Mouse (Mus musculus) heart, embryonic 16.5 days (tissue): ENCODE measurements at regions not wholly inside any gene's neighbourhood (a gene's known extent, or its start where the extent isn't known, plus 50 kb on each side); places are given as distances from the start of the nearest gene placed in this dataset.

Experiments
- ATAC-seq: fragments of 200-750 bp; cut with Nextera tagmentation; replicated peaks from 2 replicates; pipeline ENCODE4 v1.8.0; 2017; ENCODE audit warnings: moderate number of reproducible peaks; ENCODE audit not compliant: insufficient read depth, low FRiP score; ENCODE audit errors: extremely low read depth
- H3K27ac ChIP-seq: fragments of 300-500 bp; sonication (generic); 2 replicates; pipeline ENCODE4 v1.5.1; 2014; ENCODE audit warnings: mild to moderate bottlenecking, low read length, control low read depth, moderate library complexity
- H3K27me3 ChIP-seq: fragments of 300-500 bp; sonication (generic); 2 replicates; pipeline ENCODE4 v1.6.1; 2014; ENCODE audit warnings: low read length, mixed read lengths; ENCODE audit not compliant: control insufficient read depth, insufficient read depth
- H3K36me3 ChIP-seq: fragments of 300-500 bp; sonication (generic); 2 replicates; pipeline ENCODE4 v1.6.1; 2014; ENCODE audit not compliant: control insufficient read depth, insufficient read depth
- H3K4me1 ChIP-seq: fragments of 300-500 bp; sonication (generic); 2 replicates; pipeline ENCODE4 v1.6.1; 2014; ENCODE audit warnings: low read length, mixed read lengths; ENCODE audit not compliant: control insufficient read depth, insufficient read depth
- H3K4me2 ChIP-seq: fragments of 300-500 bp; sonication (generic); 2 replicates; pipeline ENCODE4 v1.6.1; 2014; ENCODE audit warnings: low read depth, mild to moderate bottlenecking, control low read depth, low read length
- H3K4me3 ChIP-seq: fragments of 300-500 bp; sonication (generic); 2 replicates; pipeline ENCODE4 v1.5.1; 2014; ENCODE audit warnings: mild to moderate bottlenecking, control low read depth, low read length
- H3K9ac ChIP-seq: fragments of 300-500 bp; sonication (generic); 2 replicates; pipeline ENCODE4 v1.6.1; 2014; ENCODE audit warnings: low read length, control low read depth
- H3K9me3 ChIP-seq: fragments of 300-500 bp; sonication (generic); replicated peaks from 2 replicates; pipeline ENCODE4 v1.6.1; 2016; ENCODE audit warnings: low read length; ENCODE audit not compliant: control insufficient read depth
- WGBS: fragments of 180-500 bp; shearing (Covaris S2); extraction: QIAGEN DNeasy Blood & Tissue Kit; methylation state at CpG from one replicate; pipeline ENCODE4 v1.1.7; 2014; 5-methylcytosine and 5-hydroxymethylcytosine counted together

DNA sequence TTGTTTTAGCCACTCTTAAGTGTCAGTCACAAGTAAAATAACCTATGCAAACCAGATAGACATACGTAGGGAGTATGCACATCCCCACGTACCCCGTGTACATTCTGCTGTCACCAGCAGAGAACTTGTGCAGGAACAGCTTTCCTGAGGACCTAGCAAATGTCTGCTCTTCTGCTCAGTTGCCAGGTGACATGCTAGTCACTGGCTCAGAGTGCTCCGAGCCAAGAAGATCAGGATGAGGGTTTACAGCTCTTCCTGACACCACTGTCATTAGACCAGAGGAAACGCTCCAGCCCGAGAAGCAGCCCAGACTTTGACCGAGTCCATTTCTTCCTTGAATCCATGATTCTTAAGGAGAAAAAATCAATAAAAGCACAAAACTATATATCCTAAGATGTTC lies 115.5 kb upstream of the Lpp start:
- Histone ChIP-seq H3K27me3 (no peaks in the 10 kb centered on the region), H3K9me3 (no peaks in the 10 kb centered on the region), H3K27ac (no peak overlapping the region), H3K36me3 (no peaks in the 10 kb centered on the region), H3K9ac (no peak overlapping the region), H3K4me2 (no peak overlapping the region), H3K4me3 (no peak overlapping the region), H3K4me1 (peaks cover 8% of the 10 kb centered on the region; the same call in 1 of the 2 replicates)
- WGBS, result 84% methylated on average over 7 of the region's 7 CpGs
- ATAC-seq, result no peak

DNA sequence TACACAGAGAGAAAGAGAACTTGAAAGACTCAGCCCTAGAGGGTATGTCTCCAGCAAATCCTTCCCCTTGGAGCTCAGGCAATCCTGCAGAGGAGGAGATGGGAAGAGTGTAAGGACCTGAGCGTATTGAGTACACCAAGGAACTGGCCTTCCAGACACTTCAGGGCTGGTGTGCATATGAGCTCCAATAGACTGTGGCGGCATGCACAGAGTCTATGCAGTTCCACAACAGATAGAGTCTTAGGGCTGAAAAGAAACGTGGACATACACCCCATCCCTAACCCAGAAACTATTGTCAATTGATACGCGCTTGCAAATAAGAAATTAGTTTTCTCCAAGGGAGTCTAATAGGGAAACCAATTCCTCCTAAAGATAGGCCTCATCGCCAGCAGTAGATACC lies 130.6 kb upstream of the Lpp start:
- no peak overlapping the region for H3K27ac ChIP-seq
- H3K4me3 ChIP-seq, result no peak overlapping the region
- no peak overlapping the region for H3K9ac ChIP-seq
- H3K4me1 ChIP-seq, result no peaks in the 10 kb centered on the region
- H3K27me3 ChIP-seq, result no peaks in the 10 kb centered on the region; the same call in 1 of the 2 replicates
- H3K36me3 ChIP-seq, result no peaks in the 10 kb centered on the region
- WGBS, result 88% methylated on average over 6 of the region's 6 CpGs
- no peak for ATAC-seq
- H3K4me2 ChIP-seq, result no peak overlapping the region
- no peaks in the 10 kb centered on the region for H3K9me3 ChIP-seq

DNA sequence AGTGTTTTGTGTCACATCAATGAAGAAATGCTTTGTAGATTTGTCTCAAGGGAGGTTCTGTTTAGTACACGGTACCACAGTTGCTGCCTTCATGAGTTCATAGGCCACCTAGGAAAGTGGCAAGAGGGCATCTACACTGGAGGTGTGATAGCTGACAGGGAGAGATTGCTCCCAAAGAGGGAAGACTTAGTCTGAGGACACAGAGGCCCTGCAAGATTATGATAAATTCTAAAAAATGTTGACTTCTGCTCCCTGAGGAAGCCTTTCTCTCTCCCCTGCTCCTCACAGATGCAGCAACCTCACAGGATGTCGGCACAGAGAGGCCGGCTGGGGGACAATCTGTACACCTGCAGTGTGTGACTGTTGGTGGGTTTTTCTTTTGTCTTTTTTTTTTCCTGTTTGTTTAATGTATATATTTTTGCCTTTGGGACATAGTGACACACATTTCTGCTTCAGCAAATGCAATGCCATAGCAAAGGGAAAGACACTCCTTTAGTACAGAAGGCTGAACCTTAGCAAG lies 133.5 kb upstream of the Lpp start:
- Histone ChIP-seq H3K4me3 (no peak overlapping the region), H3K27ac (peak overlapping the region; percentile 62; the same call in 1 of the 2 replicates), H3K9ac (no peak overlapping the region), H3K9me3 (no peaks in the 10 kb centered on the region), H3K4me2 (no peak overlapping the region), H3K27me3 (no peaks in the 10 kb centered on the region; the same call in 1 of the 2 replicates), H3K4me1 (no peaks in the 10 kb centered on the region), H3K36me3 (no peaks in the 10 kb centered on the region)
- peak; percentile 49; the same call in 1 of the 2 replicates for ATAC-seq
- WGBS, result 64% methylated on average over 3 of the region's 3 CpGs

DNA sequence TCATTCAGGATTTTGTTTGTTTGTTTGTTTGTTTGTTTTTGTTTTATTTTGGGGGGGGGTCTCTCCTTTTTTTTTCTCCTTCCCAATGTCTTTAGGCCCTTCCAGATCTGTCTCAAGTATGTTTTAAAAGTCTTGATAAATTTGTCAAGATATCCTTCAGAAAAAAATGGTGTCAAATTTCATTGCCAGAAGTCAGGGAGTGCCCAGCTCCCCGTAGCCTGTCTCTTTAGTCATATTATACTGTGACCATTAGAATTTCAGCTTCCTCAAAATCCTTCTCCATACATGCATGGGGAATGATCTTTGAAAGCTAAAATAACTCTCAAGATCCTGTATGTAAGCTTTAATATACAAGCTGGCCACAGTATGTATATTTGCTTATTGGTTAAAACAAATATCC lies 134.3 kb upstream of the Lpp start:
- ATAC-seq, result no peak

DNA sequence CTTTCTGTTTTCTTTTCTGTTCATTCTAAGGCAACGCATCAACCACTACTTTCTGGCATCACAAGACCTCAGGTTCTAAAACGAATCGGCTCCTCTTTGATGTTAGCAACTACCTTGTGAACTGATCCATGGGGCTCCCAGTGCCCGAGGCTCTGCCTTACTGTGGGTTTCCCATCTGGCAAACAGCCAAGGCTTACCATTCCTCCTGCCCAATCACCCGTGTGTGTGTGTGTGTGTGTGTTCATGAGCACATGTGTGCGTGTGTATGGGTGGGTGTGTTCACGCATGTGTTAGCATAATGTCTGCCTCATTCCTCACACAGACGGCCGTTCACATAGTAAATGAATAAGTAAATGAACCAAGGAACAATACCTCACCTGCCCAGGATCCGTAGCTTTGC lies 138.3 kb upstream of the Lpp start:
- Histone ChIP-seq H3K27ac (no peak overlapping the region), H3K4me2 (no peak overlapping the region), H3K27me3 (no peaks in the 10 kb centered on the region; the same call in 1 of the 2 replicates), H3K9me3 (no peaks in the 10 kb centered on the region), H3K9ac (no peak overlapping the region), H3K4me1 (no peaks in the 10 kb centered on the region), H3K4me3 (no peak overlapping the region), H3K36me3 (no peaks in the 10 kb centered on the region)
- ATAC-seq, result no peak
- 80% methylated on average over 10 of the region's 10 CpGs for WGBS

More for the DNA sequence above, 134.3 kb upstream of the Lpp start:
- Histone ChIP-seq H3K4me1 (no peaks in the 10 kb centered on the region), H3K9ac (no peak overlapping the region), H3K4me3 (no peak overlapping the region), H3K4me2 (no peak overlapping the region), H3K27ac (no peak overlapping the region), H3K9me3 (no peaks in the 10 kb centered on the region), H3K36me3 (no peaks in the 10 kb centered on the region), H3K27me3 (no peaks in the 10 kb centered on the region; the same call in 1 of the 2 replicates)
- 51% methylated on average over 1 of the region's 1 CpGs for whole genome bisulfite sequencing

DNA sequence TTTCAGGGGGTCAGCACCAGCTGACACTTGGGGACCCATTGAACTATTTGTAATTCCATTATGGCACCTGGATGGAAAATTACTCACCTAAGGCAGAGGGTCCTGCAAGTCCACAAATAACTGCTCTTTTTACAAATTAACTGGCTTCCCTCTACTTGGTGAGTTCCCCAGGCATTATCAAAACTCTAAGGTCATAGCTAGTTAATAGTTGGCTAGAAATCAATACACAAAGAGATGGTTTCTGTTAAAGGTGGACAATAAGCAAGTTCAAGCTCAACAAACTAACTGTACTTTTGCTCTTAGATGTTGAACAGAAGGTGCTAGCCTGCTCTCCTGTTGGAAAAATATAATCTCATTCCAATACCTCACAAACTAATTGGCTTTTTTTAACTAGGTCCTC lies 138.7 kb upstream of the Lpp start:
- no peak overlapping the region for H3K4me2 ChIP-seq
- no peak for ATAC-seq

DNA sequence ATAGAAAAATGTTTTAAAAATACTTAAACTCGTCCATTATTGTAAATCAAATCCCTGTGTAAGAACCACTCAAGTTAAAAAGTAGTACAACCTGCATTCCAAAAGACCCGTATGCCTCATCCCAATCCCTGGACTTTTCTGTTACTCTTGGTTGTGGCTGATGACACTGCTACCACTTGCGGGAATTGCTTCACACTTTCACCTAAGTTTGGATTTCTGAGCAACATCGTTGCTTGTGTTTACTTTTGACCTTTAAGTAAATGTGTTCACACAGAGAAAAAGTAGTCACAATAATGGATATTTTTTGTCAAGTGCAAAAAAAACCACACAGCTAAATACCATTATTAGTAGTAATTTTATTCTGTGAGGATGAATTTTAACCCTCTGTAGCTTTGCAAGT lies 139.2 kb upstream of the Lpp start:
- Histone ChIP-seq H3K27ac (no peak overlapping the region), H3K4me2 (no peak overlapping the region), H3K4me1 (no peaks in the 10 kb centered on the region), H3K9ac (no peak overlapping the region), H3K9me3 (no peaks in the 10 kb centered on the region), H3K4me3 (no peak overlapping the region), H3K27me3 (no peaks in the 10 kb centered on the region), H3K36me3 (no peaks in the 10 kb centered on the region)
- no peak for ATAC-seq
- WGBS, result 74% methylated on average over 4 of the region's 4 CpGs

More for the DNA sequence above, 138.7 kb upstream of the Lpp start:
- Histone ChIP-seq H3K4me1 (no peaks in the 10 kb centered on the region), H3K9ac (no peak overlapping the region), H3K36me3 (no peaks in the 10 kb centered on the region), H3K27ac (no peak overlapping the region), H3K9me3 (no peaks in the 10 kb centered on the region), H3K4me3 (no peak overlapping the region), H3K27me3 (no peaks in the 10 kb centered on the region; the same call in 1 of the 2 replicates)

DNA sequence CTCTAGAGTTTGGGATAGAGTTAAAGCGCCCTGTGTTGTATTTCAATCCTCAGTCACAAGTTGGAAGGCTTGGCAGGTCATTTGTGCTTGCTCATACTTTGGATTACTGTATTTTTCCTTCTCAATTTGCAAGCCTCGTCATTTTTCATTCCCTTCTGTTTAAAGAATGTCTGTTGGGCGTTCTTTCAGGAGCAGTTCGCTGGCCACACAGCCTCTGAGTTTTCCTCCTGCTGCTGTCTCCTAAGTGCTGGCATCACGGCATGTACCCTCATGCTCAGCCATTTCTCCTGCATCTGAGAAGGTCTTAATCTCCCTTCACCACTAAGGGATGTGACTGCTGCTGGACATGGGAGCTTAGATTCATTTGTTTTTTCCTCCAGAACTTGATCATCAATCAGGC lies 146.0 kb upstream of the Lpp start:
- Histone ChIP-seq H3K9me3 (no peaks in the 10 kb centered on the region), H3K27ac (no peak overlapping the region), H3K4me2 (no peak overlapping the region), H3K27me3 (no peaks in the 10 kb centered on the region), H3K36me3 (no peaks in the 10 kb centered on the region), H3K4me1 (no peaks in the 10 kb centered on the region), H3K9ac (no peak overlapping the region), H3K4me3 (no peak overlapping the region)
- no peak for ATAC-seq
- 65% methylated on average over 5 of the region's 5 CpGs for WGBS

DNA sequence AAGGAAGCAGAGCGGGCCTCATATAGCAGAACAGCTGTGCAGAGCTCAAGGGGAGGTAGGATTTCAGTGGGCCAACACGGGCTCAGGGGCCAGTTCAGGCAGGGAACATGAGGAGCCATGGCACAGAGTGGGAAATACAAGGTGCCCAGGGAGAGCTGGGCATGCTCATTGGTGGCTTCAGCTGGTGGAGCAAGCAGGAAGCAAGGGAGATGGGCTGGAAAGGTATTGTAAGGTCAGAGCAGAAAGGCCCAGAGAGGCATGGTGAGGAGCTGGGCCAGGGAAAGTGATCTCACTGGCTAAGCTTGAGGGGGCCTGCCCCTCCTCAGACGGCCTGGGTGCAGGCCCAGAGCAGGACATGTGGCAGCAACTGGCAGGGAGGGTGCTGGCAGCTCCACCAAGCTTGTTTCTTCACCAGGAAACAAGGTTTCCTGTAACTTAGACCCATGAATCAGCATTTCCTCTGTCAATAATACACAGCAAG lies 155.2 kb upstream of the Lpp start:
- peak overlapping the region; percentile 20; the same call in 1 of the 2 replicates for H3K27ac ChIP-seq
- no peak overlapping the region for H3K4me2 ChIP-seq
- no peaks in the 10 kb centered on the region for H3K9me3 ChIP-seq
- peak; percentile 72; the same call in 1 of the 2 replicates for ATAC-seq
- H3K36me3 ChIP-seq, result no peaks in the 10 kb centered on the region
- H3K4me1 ChIP-seq, result peaks cover 3% of the 10 kb centered on the region; the same call in 1 of the 2 replicates
- 55% methylated on average over 3 of the region's 3 CpGs for WGBS
- H3K9ac ChIP-seq, result no peak overlapping the region
- no peak overlapping the region for H3K4me3 ChIP-seq
- no peaks in the 10 kb centered on the region for H3K27me3 ChIP-seq
